Mouse (Mus musculus): ENCODE results near the gene Pak4. TPM values are rescaled to one million over a fixed set of nuclear protein-coding genes. Genes with fewer than 3 reads are reported as not detected.

Gene Pak4
- polyA plus RNA-seq, 1 experiment from 2014 or later: 6.2 TPM

DNA sequence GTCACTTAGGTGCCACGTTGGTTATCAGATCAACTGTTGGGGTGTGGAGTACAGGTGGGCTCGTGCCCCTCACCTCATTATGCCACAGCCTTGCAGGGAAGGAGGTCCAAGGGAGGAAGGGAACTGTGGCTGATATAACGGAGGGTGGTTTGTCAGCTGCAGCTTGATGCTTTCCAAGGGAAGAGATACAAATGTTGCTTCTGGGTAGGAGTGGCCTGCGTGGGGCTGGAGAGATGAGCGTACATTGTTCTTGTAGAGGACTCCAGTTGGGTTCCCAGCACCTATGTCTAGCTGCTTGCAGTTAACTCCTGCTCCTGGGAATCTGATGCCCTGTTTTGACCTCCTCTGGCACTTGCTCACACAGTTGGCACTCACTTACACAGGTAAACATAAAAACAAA, 5.2 kb upstream of the Pak4 start:
- no peak overlapping the region for H3K4me2 ChIP-seq (ENCODE audit: low read depth, low read length)
- H3K27ac ChIP-seq (ENCODE audit: low read depth): no peak overlapping the region
- H3K9me3 ChIP-seq (ENCODE audit: low read length): no peaks in the 10 kb centered on the region
- 68% methylated on average over 5 of the region's 5 CpGs for WGBS (ENCODE audit: insufficient replicate concordance)
- no peak for ATAC-seq
- H3K27me3 ChIP-seq (ENCODE audit: insufficient read depth, low read length): no peaks in the 10 kb centered on the region
- no peaks in the 10 kb centered on the region; the same call in 1 of the 2 replicates for H3K4me1 ChIP-seq (ENCODE audit: insufficient read depth)
- H3K36me3 ChIP-seq (replicated peaks; ENCODE audit: insufficient read depth, low read length): no peaks in the 10 kb centered on the region
- no peak for TF ChIP-seq EP300 (IDR thresholded peaks at IDR 0.05; ENCODE audit: low read depth)
- no peak for TF ChIP-seq CTCF (IDR thresholded peaks at IDR 0.05; ENCODE audit: low read depth)
- DNase-seq: no peak
- H3K9ac ChIP-seq (replicated peaks): no peak overlapping the region
- no peak overlapping the region for H3K4me3 ChIP-seq (ENCODE audit: low read depth, low read length)

DNA sequence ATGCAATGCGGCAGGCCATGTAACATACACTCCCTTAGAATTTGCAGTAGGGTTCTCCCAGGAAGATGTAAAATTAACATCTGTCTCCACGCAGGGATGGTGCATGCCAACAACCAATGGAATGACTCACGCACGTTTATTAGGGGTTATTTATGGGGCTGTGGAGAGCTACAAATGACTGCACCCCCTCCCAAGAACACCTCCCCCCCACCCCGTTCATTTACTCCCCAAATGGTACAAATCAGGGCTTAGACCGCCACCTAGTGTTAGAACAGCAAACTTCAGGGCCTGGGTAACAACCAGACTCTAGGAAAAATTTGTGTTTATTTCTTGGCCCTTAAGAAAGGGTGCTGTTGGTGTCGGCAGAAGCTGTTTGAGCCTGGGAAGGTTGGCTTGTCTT, 3.7 kb upstream of the Pak4 start:
- no peaks in the 10 kb centered on the region for H3K9me3 ChIP-seq (ENCODE audit: low read length)
- TF ChIP-seq EP300 (IDR thresholded peaks at IDR 0.05; ENCODE audit: low read depth) (no peak), CTCF (IDR thresholded peaks at IDR 0.05; ENCODE audit: low read depth) (peak; percentile 81)
- H3K4me1 ChIP-seq (ENCODE audit: insufficient read depth): peaks cover 9% of the 10 kb centered on the region
- no peak for ATAC-seq
- peak; percentile 61 for DNase-seq
- no peaks in the 10 kb centered on the region for H3K27me3 ChIP-seq (ENCODE audit: insufficient read depth, low read length)
- 31% methylated on average over 7 of the region's 7 CpGs for WGBS (ENCODE audit: insufficient replicate concordance)
- no peak overlapping the region for H3K4me2 ChIP-seq (ENCODE audit: low read depth, low read length)
- H3K9ac ChIP-seq (replicated peaks): no peak overlapping the region
- no peak overlapping the region for H3K4me3 ChIP-seq (ENCODE audit: low read depth, low read length)
- H3K27ac ChIP-seq (ENCODE audit: low read depth): no peak overlapping the region
- H3K36me3 ChIP-seq (replicated peaks; ENCODE audit: insufficient read depth, low read length): no peaks in the 10 kb centered on the region

DNA sequence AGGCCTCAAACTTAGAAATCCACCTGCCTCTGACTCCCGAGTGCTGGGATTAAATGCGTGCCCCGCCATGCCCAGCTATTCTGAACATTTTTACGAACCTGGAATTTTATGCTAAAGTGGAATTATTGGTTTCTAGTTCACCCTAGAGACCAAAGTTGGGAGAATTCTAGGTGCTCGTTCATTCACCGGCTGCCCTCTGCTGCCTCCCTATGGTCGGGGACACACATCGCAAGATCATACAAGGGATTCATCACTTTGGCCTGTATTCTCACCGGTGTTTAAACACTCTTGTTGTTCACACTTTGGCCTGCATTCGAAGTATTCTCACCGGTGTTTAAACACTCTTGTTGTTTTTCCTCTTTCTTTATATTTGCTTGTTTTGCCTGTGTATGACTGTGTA, 3.0 kb upstream of the Pak4 start:
- H3K36me3 ChIP-seq (replicated peaks; ENCODE audit: insufficient read depth, low read length): no peaks in the 10 kb centered on the region
- no peak overlapping the region for H3K4me3 ChIP-seq (ENCODE audit: low read depth, low read length)
- H3K9ac ChIP-seq (replicated peaks): no peak overlapping the region
- DNase-seq (peak; percentile 79), ATAC-seq (no peak)
- TF ChIP-seq CTCF (IDR thresholded peaks at IDR 0.05; ENCODE audit: low read depth): peak; percentile 93
- TF ChIP-seq EP300 (IDR thresholded peaks at IDR 0.05; ENCODE audit: low read depth): no peak
- WGBS (ENCODE audit: insufficient replicate concordance): 8% methylated on average over 11 of the region's 11 CpGs
- peaks cover 15% of the 10 kb centered on the region for H3K4me1 ChIP-seq (ENCODE audit: insufficient read depth)
- H3K9me3 ChIP-seq (ENCODE audit: low read length): no peaks in the 10 kb centered on the region
- H3K27ac ChIP-seq (ENCODE audit: low read depth): no peak overlapping the region
- no peaks in the 10 kb centered on the region for H3K27me3 ChIP-seq (ENCODE audit: insufficient read depth, low read length)
- H3K4me2 ChIP-seq (ENCODE audit: low read depth, low read length): no peak overlapping the region

DNA sequence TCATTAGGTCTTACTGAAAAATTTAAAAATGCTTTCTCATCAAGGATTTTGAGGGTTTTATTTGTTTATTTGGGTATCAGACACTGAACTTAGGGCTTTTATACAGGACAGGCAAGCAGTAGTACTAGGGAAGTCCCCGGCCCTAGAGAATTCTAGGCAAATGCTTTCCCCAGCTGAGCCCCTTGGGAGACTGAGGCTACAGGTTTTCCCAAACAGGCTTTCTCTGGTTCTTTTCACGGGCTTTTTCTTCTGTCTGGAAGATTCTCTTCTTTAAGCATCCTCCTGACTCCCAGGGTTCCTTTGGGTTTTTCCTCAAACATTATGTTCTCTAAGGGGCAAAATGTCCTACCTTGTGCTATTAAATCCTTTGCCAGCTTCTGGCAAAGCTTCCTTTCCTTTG, 966 bp upstream of the Pak4 start:
- H3K36me3 ChIP-seq (replicated peaks; ENCODE audit: insufficient read depth, low read length): 0 out of 2 replicates have a peak, but pooled peaks cover 4% of the 10 kb centered on the region
- H3K4me2 ChIP-seq (ENCODE audit: low read depth, low read length): peak overlapping the region; percentile 73; the same call in 1 of the 2 replicates
- H3K4me1 ChIP-seq (ENCODE audit: insufficient read depth): peaks cover 30% of the 10 kb centered on the region
- no peak for ATAC-seq
- no peak for DNase-seq
- TF ChIP-seq CTCF (IDR thresholded peaks at IDR 0.05; ENCODE audit: low read depth) (no peak), EP300 (IDR thresholded peaks at IDR 0.05; ENCODE audit: low read depth) (no peak)
- WGBS (ENCODE audit: insufficient replicate concordance): 63% methylated on average over 2 of the region's 2 CpGs
- no peak overlapping the region for H3K9ac ChIP-seq (replicated peaks)
- no peaks in the 10 kb centered on the region for H3K27me3 ChIP-seq (ENCODE audit: insufficient read depth, low read length)
- no peak overlapping the region for H3K27ac ChIP-seq (ENCODE audit: low read depth)
- no peaks in the 10 kb centered on the region for H3K9me3 ChIP-seq (ENCODE audit: low read length)
- H3K4me3 ChIP-seq (ENCODE audit: low read depth, low read length): no peak overlapping the region

DNA sequence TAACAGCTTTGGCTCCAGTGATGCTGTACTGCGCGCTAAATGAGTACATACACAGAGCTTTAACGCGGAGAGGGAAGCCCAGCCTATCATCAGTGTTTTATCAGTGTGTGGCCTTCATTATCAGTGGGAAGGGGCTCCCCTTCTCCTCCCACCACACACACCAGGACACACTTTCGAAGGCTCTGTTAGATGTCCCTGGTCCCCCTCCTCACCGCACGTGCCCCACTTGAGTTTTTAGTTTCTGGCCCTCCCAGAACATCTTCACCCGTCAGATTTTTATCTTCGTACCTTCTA, 761 bp downstream of the Pak4 start:
- Histone ChIP-seq H3K4me3 (ENCODE audit: low read depth, low read length) (peak overlapping the region; percentile 79), H3K4me1 (ENCODE audit: insufficient read depth) (peaks cover 44% of the 10 kb centered on the region), H3K9ac (replicated peaks) (peak overlapping the region; percentile 72), H3K4me2 (ENCODE audit: low read depth, low read length) (peak overlapping the region; percentile 96), H3K9me3 (ENCODE audit: low read length) (no peaks in the 10 kb centered on the region), H3K27me3 (ENCODE audit: insufficient read depth, low read length) (no peaks in the 10 kb centered on the region), H3K27ac (ENCODE audit: low read depth) (peak overlapping the region; percentile 79), H3K36me3 (replicated peaks; ENCODE audit: insufficient read depth, low read length) (0 out of 2 replicates have a peak, but pooled peaks cover 4% of the 10 kb centered on the region)
- WGBS (ENCODE audit: insufficient replicate concordance): 13% methylated on average over 9 of the region's 9 CpGs
- DNase-seq (no peak), ATAC-seq (no peak)
- TF ChIP-seq CTCF (IDR thresholded peaks at IDR 0.05; ENCODE audit: low read depth): no peak
- TF ChIP-seq EP300 (IDR thresholded peaks at IDR 0.05; ENCODE audit: low read depth): no peak

DNA sequence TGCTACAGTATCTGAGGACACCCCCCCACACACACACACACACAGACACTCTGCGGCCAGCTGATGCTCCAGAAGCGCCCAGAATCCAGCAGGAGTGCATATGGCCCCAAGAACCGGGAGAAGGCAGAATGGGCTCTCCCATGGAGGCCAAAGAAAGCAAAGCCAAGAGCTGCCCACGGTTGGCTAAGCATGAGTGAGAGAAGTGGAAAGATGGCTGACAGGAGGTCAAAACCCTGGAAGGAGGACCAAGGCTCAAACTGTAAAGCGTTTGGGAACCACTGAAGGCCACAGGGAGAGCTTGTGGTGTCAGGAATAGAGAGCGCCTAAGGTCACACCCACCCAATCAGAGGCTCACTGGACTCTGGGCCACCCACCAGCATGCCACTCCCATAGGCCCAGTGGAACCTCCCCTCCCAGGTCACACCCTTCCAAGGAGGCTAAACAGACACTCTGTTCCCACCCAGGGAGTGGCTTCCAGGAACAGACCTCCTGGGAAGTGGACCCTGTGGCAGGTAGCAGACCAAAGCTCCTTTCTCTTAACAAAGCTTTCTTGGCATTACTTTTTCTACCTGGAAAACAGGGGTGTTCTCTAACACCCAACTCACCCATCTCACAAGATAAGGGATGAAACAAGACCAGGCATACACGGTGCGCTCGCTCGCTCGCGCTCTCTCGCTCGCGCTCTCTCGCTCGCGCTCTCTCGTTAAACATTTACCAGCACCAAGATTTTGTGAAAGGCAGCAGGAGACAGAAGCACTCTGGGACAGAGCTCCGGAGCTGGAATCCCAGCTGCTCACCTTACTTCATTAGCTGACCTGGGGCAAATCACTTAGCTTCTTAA, 1.3 kb downstream of the Pak4 start:
- WGBS (ENCODE audit: insufficient replicate concordance): 55% methylated on average over 20 of the region's 20 CpGs

More for the DNA sequence above, 1.3 kb downstream of the Pak4 start:
- no peak for TF ChIP-seq CTCF (IDR thresholded peaks at IDR 0.05; ENCODE audit: low read depth)
- TF ChIP-seq EP300 (IDR thresholded peaks at IDR 0.05; ENCODE audit: low read depth): peak; percentile 47; the same call in 1 of the 2 replicates
- peak; percentile 77 for DNase-seq
- Histone ChIP-seq H3K27me3 (ENCODE audit: insufficient read depth, low read length) (no peaks in the 10 kb centered on the region), H3K4me3 (ENCODE audit: low read depth, low read length) (peak overlapping the region; percentile 79), H3K4me2 (ENCODE audit: low read depth, low read length) (peak overlapping the region; percentile 96), H3K36me3 (replicated peaks; ENCODE audit: insufficient read depth, low read length) (0 out of 2 replicates have a peak, but pooled peaks cover 4% of the 10 kb centered on the region), H3K4me1 (ENCODE audit: insufficient read depth) (peaks cover 49% of the 10 kb centered on the region), H3K27ac (ENCODE audit: low read depth) (peak overlapping the region; percentile 79), H3K9ac (replicated peaks) (peak overlapping the region; percentile 72), H3K9me3 (ENCODE audit: low read length) (no peaks in the 10 kb centered on the region)
- peak; percentile 82 for ATAC-seq

Data from liver, postnatal 0 days (tissue).